Mouse (Mus musculus): ENCODE measurements around the gene Krt17. TPM values are rescaled to one million over a fixed set of nuclear protein-coding genes. Genes with fewer than 3 reads are reported as not detected.

Gene Krt17
- total and polyA plus RNA-seq, 2 experiments from 2014 or later: 0.14 TPM; not detected in 1

GRCm38 (mm10) chr11:100208542-100208941 lies 52.3 kb downstream of the Krt17 start:
- H3K4me2 ChIP-seq (ENCODE audit: low read depth, low read length): no peak overlapping the region
- H3K9me3 ChIP-seq (replicated peaks; ENCODE audit: control insufficient read depth, low read length): no peaks in the 10 kb centered on the region
- no peak overlapping the region for H3K27ac ChIP-seq (ENCODE audit: low read depth)
- no peaks in the 10 kb centered on the region for H3K36me3 ChIP-seq (replicated peaks; ENCODE audit: control insufficient read depth, insufficient read depth, low read length)
- H3K4me3 ChIP-seq (ENCODE audit: low read depth, low read length): no peak overlapping the region
- no peak for ATAC-seq (ENCODE audit: insufficient read depth, low read depth)
- whole genome bisulfite sequencing: 23% methylated on average over 6 of the region's 6 CpGs
- H3K9ac ChIP-seq (replicated peaks; ENCODE audit: low read depth, low read length): no peak overlapping the region
- TF ChIP-seq CTCF (IDR thresholded peaks at IDR 0.05; ENCODE audit: low read depth) (no peak), EP300 (IDR thresholded peaks at IDR 0.05; ENCODE audit: low read depth) (no peak)
- H3K27me3 ChIP-seq (ENCODE audit: control insufficient read depth, insufficient read depth, low read length): no peaks in the 10 kb centered on the region
- DNase-seq (ENCODE audit: low spot score): no peak
- H3K4me1 ChIP-seq (ENCODE audit: control insufficient read depth, insufficient read depth): no peaks in the 10 kb centered on the region

- TF ChIP-seq EP300 (IDR thresholded peaks at IDR 0.05; ENCODE audit: low read depth) (no peak), CTCF (IDR thresholded peaks at IDR 0.05; ENCODE audit: low read depth) (no peak)
- Histone ChIP-seq H3K4me2 (ENCODE audit: low read depth, low read length) (no peak within 1 kb of the TSS), H3K9ac (replicated peaks; ENCODE audit: low read depth, low read length) (no peak within 1 kb of the TSS), H3K4me1 (ENCODE audit: control insufficient read depth, insufficient read depth) (no peaks in the 10 kb centered on the region), H3K9me3 (replicated peaks; ENCODE audit: control insufficient read depth, low read length) (no peaks in the 10 kb centered on the region), H3K4me3 (ENCODE audit: low read depth, low read length) (no peak within 1 kb of the TSS), H3K27ac (ENCODE audit: low read depth) (no peak within 1 kb of the TSS), H3K27me3 (ENCODE audit: control insufficient read depth, insufficient read depth, low read length) (no peaks in the 10 kb centered on the region), H3K36me3 (replicated peaks; ENCODE audit: control insufficient read depth, insufficient read depth, low read length) (no peaks in the 10 kb centered on the region)
- DNase-seq (ENCODE audit: low spot score): no peak
- WGBS: 74% methylated on average over 8 of the region's 8 CpGs
- no peak for ATAC-seq (ENCODE audit: insufficient read depth, low read depth)
Observed at GRCm38 (mm10) chr11:100207498-100207897, 53.3 kb downstream of the Krt17 start, which contains the start of gene Krt14. TSS of gene Krt14 (minus strand) at chr11:100207548.

Other genes with a start within 250 kb of the Krt17 start
- gene Krt33a, start 244.8 kb downstream of the Krt17 start, total RNA-seq (2014; rRNA removed; ENCODE audit: low replicate concordance): not detected in 2 replicates
- gene Krt33a, start 244.8 kb downstream of the Krt17 start, polyA plus RNA-seq (2015; fragmentation: Nextera tagmentation; extraction: Ambion mirVana): not detected in 2 replicates
- gene Krt33b, start 231.2 kb downstream of the Krt17 start, total RNA-seq (2014; rRNA removed; ENCODE audit: low replicate concordance): not detected in 2 replicates
- gene Krt33b, start 231.2 kb downstream of the Krt17 start, polyA plus RNA-seq (2015; fragmentation: Nextera tagmentation; extraction: Ambion mirVana): not detected in 2 replicates
- gene Krt34, start 219.5 kb downstream of the Krt17 start, total RNA-seq (2014; rRNA removed; ENCODE audit: low replicate concordance): not detected in 2 replicates
- gene Krt34, start 219.5 kb downstream of the Krt17 start, polyA plus RNA-seq (2015; fragmentation: Nextera tagmentation; extraction: Ambion mirVana): not detected in 2 replicates
- gene Krt31, start 210.5 kb downstream of the Krt17 start, total RNA-seq (2014; rRNA removed; ENCODE audit: low replicate concordance): not detected in 2 replicates
- not detected in 2 replicates for gene Krt31, start 210.5 kb downstream of the Krt17 start, polyA plus RNA-seq (2015; fragmentation: Nextera tagmentation; extraction: Ambion mirVana)
- not detected in 2 replicates for gene Krt32, start 172.8 kb downstream of the Krt17 start, total RNA-seq (2014; rRNA removed; ENCODE audit: low replicate concordance)
- not detected in 2 replicates for gene Krt32, start 172.8 kb downstream of the Krt17 start, polyA plus RNA-seq (2015; fragmentation: Nextera tagmentation; extraction: Ambion mirVana)
- gene Krt35, start 164.8 kb downstream of the Krt17 start, total RNA-seq (2014; rRNA removed; ENCODE audit: low replicate concordance): not detected in 2 replicates
- gene Krt35, start 164.8 kb downstream of the Krt17 start, polyA plus RNA-seq (2015; fragmentation: Nextera tagmentation; extraction: Ambion mirVana): not detected in 2 replicates
- gene Krt36, start 155.4 kb downstream of the Krt17 start, total RNA-seq (2014; rRNA removed; ENCODE audit: low replicate concordance): not detected in 2 replicates
- not detected in 2 replicates for gene Krt36, start 155.4 kb downstream of the Krt17 start, polyA plus RNA-seq (2015; fragmentation: Nextera tagmentation; extraction: Ambion mirVana)
- gene Krt13, start 139.5 kb downstream of the Krt17 start, total RNA-seq (2014; rRNA removed; ENCODE audit: low replicate concordance): not detected in 2 replicates
- 0.30 TPM in 1 of 2 replicates, not detected in the other for gene Krt13, start 139.5 kb downstream of the Krt17 start, polyA plus RNA-seq (2015; fragmentation: Nextera tagmentation; extraction: Ambion mirVana)
- gene Krt15, start 125.1 kb downstream of the Krt17 start, total RNA-seq (2014; rRNA removed; ENCODE audit: low replicate concordance): 0.12 and 8.1 TPM in 2 replicates
- gene Krt15, start 125.1 kb downstream of the Krt17 start, polyA plus RNA-seq (2015; fragmentation: Nextera tagmentation; extraction: Ambion mirVana): 0.40 and 2.8 TPM in 2 replicates
- 22.5 and 52.2 TPM in 2 replicates for gene Krt19, start 112.4 kb downstream of the Krt17 start, total RNA-seq (2014; rRNA removed; ENCODE audit: low replicate concordance)
- 20.6 and 29.3 TPM in 2 replicates for gene Krt19, start 112.4 kb downstream of the Krt17 start, polyA plus RNA-seq (2015; fragmentation: Nextera tagmentation; extraction: Ambion mirVana)
- not detected in 2 replicates for gene Krt9, start 67.8 kb downstream of the Krt17 start, total RNA-seq (2014; rRNA removed; ENCODE audit: low replicate concordance)
- not detected in 2 replicates for gene Krt9, start 67.8 kb downstream of the Krt17 start, polyA plus RNA-seq (2015; fragmentation: Nextera tagmentation; extraction: Ambion mirVana)
- 2.3 and 3.1 TPM in 2 replicates for gene Krt14, start 53.5 kb downstream of the Krt17 start, total RNA-seq (2014; rRNA removed; ENCODE audit: low replicate concordance)
- gene Krt14, start 53.5 kb downstream of the Krt17 start, polyA plus RNA-seq (2015; fragmentation: Nextera tagmentation; extraction: Ambion mirVana): 2.8 and 3.0 TPM in 2 replicates
- not detected in 2 replicates for gene Krt16, start 12.1 kb downstream of the Krt17 start, total RNA-seq (2014; rRNA removed; ENCODE audit: low replicate concordance)
- not detected in 2 replicates for gene Krt16, start 12.1 kb downstream of the Krt17 start, polyA plus RNA-seq (2015; fragmentation: Nextera tagmentation; extraction: Ambion mirVana)
- not detected in 2 replicates for gene Krt42, start 8.8 kb upstream of the Krt17 start, total RNA-seq (2014; rRNA removed; ENCODE audit: low replicate concordance)
- gene Krt42, start 8.8 kb upstream of the Krt17 start, polyA plus RNA-seq (2015; fragmentation: Nextera tagmentation; extraction: Ambion mirVana): not detected in 2 replicates
- 64.1 and 105 TPM in 2 replicates for gene Eif1, start 58.9 kb upstream of the Krt17 start, total RNA-seq (2014; rRNA removed; ENCODE audit: low replicate concordance)
- gene Eif1, start 58.9 kb upstream of the Krt17 start, polyA plus RNA-seq (2015; fragmentation: Nextera tagmentation; extraction: Ambion mirVana): 1,927 and 2,123 TPM in 2 replicates
- not detected in 2 replicates for gene Gast, start 73.4 kb upstream of the Krt17 start, total RNA-seq (2014; rRNA removed; ENCODE audit: low replicate concordance)
- gene Gast, start 73.4 kb upstream of the Krt17 start, polyA plus RNA-seq (2015; fragmentation: Nextera tagmentation; extraction: Ambion mirVana): not detected in 2 replicates
- 3.5 and 5.7 TPM in 2 replicates for gene Hap1, start 95.1 kb upstream of the Krt17 start, total RNA-seq (2014; rRNA removed; ENCODE audit: low replicate concordance)
- 2.0 TPM in 2 replicates for gene Hap1, start 95.1 kb upstream of the Krt17 start, polyA plus RNA-seq (2015; fragmentation: Nextera tagmentation; extraction: Ambion mirVana)
- gene Jup, start 136.7 kb upstream of the Krt17 start, total RNA-seq (2014; rRNA removed; ENCODE audit: low replicate concordance): 319 and 341 TPM in 2 replicates
- gene Jup, start 136.7 kb upstream of the Krt17 start, polyA plus RNA-seq (2015; fragmentation: Nextera tagmentation; extraction: Ambion mirVana): 135 and 142 TPM in 2 replicates
- gene P3h4, start 153.8 kb upstream of the Krt17 start, total RNA-seq (2014; rRNA removed; ENCODE audit: low replicate concordance): 58.0 and 66.1 TPM in 2 replicates
- gene P3h4, start 153.8 kb upstream of the Krt17 start, polyA plus RNA-seq (2015; fragmentation: Nextera tagmentation; extraction: Ambion mirVana): 39.3 and 42.9 TPM in 2 replicates
- 106 and 114 TPM in 2 replicates for gene Fkbp10, start 154.7 kb upstream of the Krt17 start, total RNA-seq (2014; rRNA removed; ENCODE audit: low replicate concordance)
- gene Fkbp10, start 154.7 kb upstream of the Krt17 start, polyA plus RNA-seq (2015; fragmentation: Nextera tagmentation; extraction: Ambion mirVana): 93.0 and 95.9 TPM in 2 replicates
- 54.4 and 68.3 TPM in 2 replicates for gene Nt5c3b, start 180.8 kb upstream of the Krt17 start, total RNA-seq (2014; rRNA removed; ENCODE audit: low replicate concordance)
- gene Nt5c3b, start 180.8 kb upstream of the Krt17 start, polyA plus RNA-seq (2015; fragmentation: Nextera tagmentation; extraction: Ambion mirVana): 84.7 and 85.0 TPM in 2 replicates
- not detected in 2 replicates for gene Klhl10, start 180.9 kb upstream of the Krt17 start, total RNA-seq (2014; rRNA removed; ENCODE audit: low replicate concordance)
- gene Klhl10, start 180.9 kb upstream of the Krt17 start, polyA plus RNA-seq (2015; fragmentation: Nextera tagmentation; extraction: Ambion mirVana): 0.34 and 0.47 TPM in 2 replicates
- 10.3 and 16.6 TPM in 2 replicates for gene Klhl11, start 211.7 kb upstream of the Krt17 start, total RNA-seq (2014; rRNA removed; ENCODE audit: low replicate concordance)
- 4.6 and 5.3 TPM in 2 replicates for gene Klhl11, start 211.7 kb upstream of the Krt17 start, polyA plus RNA-seq (2015; fragmentation: Nextera tagmentation; extraction: Ambion mirVana)

Measured in heart, postnatal 0 days (tissue).